Mouse (Mus musculus) thymus, adult 2 months (tissue): ENCODE results near the gene Meis2.

Source experiments
- CTCF ChIP-seq: fragments of 200-500 bp; IDR thresholded peaks from 2 replicates; pipeline ENCODE4 v1.5.1; 2012; ENCODE audit warnings: mild to moderate bottlenecking, control low read depth, low read length, moderate library complexity, borderline replicate concordance; ENCODE audit not compliant: control insufficient read depth, poor library complexity, insufficient read depth; ENCODE audit errors: extremely low read depth
- POLR2A ChIP-seq: fragments of 200-500 bp; IDR thresholded peaks from 2 replicates; pipeline ENCODE4 v1.6.1; 2012; ENCODE audit warnings: mild to moderate bottlenecking, low read length, control low read depth, moderate library complexity; ENCODE audit not compliant: control insufficient read depth, poor library complexity, insufficient read depth; ENCODE audit errors: extremely low read depth

GRCm38 (mm10) chr2:115889212-115889611 lies 176.4 kb downstream of the Meis2 start:
- TF ChIP-seq CTCF (no peak), POLR2A (no peak)
